Mouse (Mus musculus) kidney, adult 2 months (tissue): ENCODE measurements at regions not wholly inside any gene's neighbourhood (a gene's known extent, or its start where the extent isn't known, plus 50 kb on each side); places are given as distances from the start of the nearest gene placed in this dataset.

ENCODE experiments used
- CTCF ChIP-seq: fragments of 200-500 bp; conservative IDR thresholded peaks from 2 replicates; pipeline ENCODE4 v1.5.1; 2011; ENCODE audit warnings: low read depth, mild to moderate bottlenecking, control low read depth, low read length, moderate library complexity, mixed read lengths; ENCODE audit not compliant: insufficient read depth, insufficient read length
- POLR2A ChIP-seq: fragments of 200-500 bp; IDR thresholded peaks from one replicate; pipeline ENCODE4 v1.6.1; 2011; ENCODE audit warnings: low read depth, low read length, control low read depth

DNA sequence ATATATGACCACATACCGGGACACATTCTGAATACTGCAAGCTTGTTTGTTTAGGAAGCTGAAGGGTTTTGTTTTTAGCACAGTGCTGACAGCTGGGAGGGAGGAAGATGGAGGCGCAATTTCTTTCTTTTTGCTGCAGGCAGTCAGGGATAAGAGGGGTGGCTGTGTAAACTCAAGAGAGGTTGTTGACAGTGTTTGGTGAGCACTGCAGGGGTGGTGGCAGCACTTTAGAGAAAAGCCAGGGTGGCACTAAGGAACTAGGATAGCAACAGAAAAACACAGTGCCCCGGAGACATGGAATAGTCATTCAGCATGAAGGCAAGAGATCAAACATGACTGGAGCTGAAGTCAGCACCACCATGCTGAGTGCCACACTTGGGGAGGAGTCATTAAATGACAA is 51.9 kb upstream of the 1700009N14Rik start:
- TF ChIP-seq CTCF = no peak
- no peak for TF ChIP-seq POLR2A
